Mouse (Mus musculus): ENCODE measurements around the gene Lrrc8c. TPM values are rescaled to one million over a fixed set of nuclear protein-coding genes. Genes with fewer than 3 reads are reported as not detected.
A peak's percentile ranks its signal among the peaks of the same experiment; 100 is the strongest.

The Lrrc8c gene
- polyA plus RNA-seq, 1 experiment from 2014 or later: 14.9 TPM

DNA sequence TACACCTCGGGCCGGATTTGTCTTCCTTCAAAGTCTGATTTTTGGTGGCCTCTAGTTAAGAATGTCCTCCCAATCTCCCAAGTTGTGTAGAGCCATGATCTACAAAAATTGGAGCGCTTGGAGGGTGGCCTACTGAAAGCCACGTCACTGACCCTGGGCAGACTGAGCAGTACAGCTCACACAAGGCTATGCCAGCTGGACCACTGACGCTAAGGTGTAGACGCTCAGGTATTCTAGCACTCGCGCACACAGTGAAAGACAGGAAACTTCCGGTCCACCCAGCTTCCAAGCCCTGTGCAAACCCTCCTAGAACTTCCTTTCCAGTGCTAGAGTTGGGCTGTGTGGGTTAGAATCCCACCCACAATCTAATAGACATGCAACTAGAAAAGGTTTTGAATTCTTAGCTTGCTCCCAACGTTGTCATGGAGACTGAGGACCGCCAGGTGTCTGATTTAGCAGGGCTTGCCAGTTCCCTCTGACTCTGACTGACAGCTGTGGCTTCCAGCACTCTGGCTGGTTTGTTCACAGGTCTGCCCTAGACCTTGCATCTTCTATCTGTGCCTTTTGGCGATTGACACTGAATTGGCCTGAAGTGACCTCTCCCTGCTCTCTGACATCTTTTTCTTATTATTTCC lies 136.0 kb downstream of the Lrrc8c start:
- H3K9ac ChIP-seq (ENCODE audit: low read length): no peak overlapping the region
- no peaks in the 10 kb centered on the region for H3K27me3 ChIP-seq (ENCODE audit: control insufficient read depth, insufficient read depth, low read length)
- no peak overlapping the region for H3K27ac ChIP-seq (replicated peaks; ENCODE audit: low read depth, low read length)
- peak; percentile 32; the same call in 1 of the 2 replicates for ATAC-seq (ENCODE audit: insufficient number of reproducible peaks, low FRiP score, low TSS enrichment, low read depth)
- H3K36me3 ChIP-seq (ENCODE audit: control insufficient read depth, insufficient read depth, low read length): no peaks in the 10 kb centered on the region
- no peak for DNase-seq (ENCODE audit: low spot score)
- H3K4me2 ChIP-seq (ENCODE audit: low read depth, severe bottlenecking): no peak overlapping the region
- WGBS: 74% methylated on average over 12 of the region's 12 CpGs
- H3K9me3 ChIP-seq (ENCODE audit: control insufficient read depth, low read length): no peaks in the 10 kb centered on the region
- no peak overlapping the region for H3K4me3 ChIP-seq (ENCODE audit: low read depth, low read length)
- H3K4me1 ChIP-seq (ENCODE audit: control insufficient read depth, insufficient read depth, low read length): no peaks in the 10 kb centered on the region

DNA sequence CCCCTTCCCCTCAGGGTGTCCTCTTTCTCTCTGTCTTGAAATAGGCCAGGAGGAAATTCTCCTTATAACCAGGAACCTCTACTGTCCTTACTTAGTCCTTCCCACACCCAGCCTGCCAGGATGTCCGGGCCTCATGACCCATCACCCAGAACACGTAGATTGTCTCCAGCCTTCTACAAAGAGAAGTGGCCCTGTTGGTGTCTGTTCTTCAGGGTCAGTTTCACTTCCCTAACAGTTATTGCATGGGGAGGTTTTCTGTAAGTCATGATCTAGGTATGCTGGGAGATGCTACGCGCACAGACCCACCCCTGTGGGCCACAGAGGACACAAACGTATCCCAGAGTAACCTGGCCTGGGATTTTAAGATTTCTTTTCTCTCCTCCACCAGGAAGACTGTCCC lies 142.7 kb downstream of the Lrrc8c start:
- Histone ChIP-seq H3K27me3 (ENCODE audit: control insufficient read depth, insufficient read depth, low read length) (no peaks in the 10 kb centered on the region), H3K27ac (replicated peaks; ENCODE audit: low read depth, low read length) (no peak overlapping the region), H3K4me3 (ENCODE audit: low read depth, low read length) (no peak overlapping the region), H3K4me1 (ENCODE audit: control insufficient read depth, insufficient read depth, low read length) (no peaks in the 10 kb centered on the region), H3K4me2 (ENCODE audit: low read depth, severe bottlenecking) (no peak overlapping the region), H3K36me3 (ENCODE audit: control insufficient read depth, insufficient read depth, low read length) (no peaks in the 10 kb centered on the region), H3K9ac (ENCODE audit: low read length) (no peak overlapping the region), H3K9me3 (ENCODE audit: control insufficient read depth, low read length) (no peaks in the 10 kb centered on the region)
- DNase-seq (ENCODE audit: low spot score) (no peak), ATAC-seq (ENCODE audit: insufficient number of reproducible peaks, low FRiP score, low TSS enrichment, low read depth) (no peak)
- WGBS: 92% methylated on average over 5 of the region's 5 CpGs

Other genes with a start within 250 kb of the Lrrc8c start
- not detected in 2 replicates for gene Gm43302, start 225.7 kb upstream of the Lrrc8c start, polyA plus RNA-seq (2014; fragmentation: Nextera tagmentation; extraction: Ambion mirVana)
- 0.06 and 0.09 TPM in 2 replicates for gene Gbp6, start 225.7 kb upstream of the Lrrc8c start, polyA plus RNA-seq (2014; fragmentation: Nextera tagmentation; extraction: Ambion mirVana)
- gene Lrrc8b, start 103.6 kb upstream of the Lrrc8c start, polyA plus RNA-seq (2014; fragmentation: Nextera tagmentation; extraction: Ambion mirVana): 5.9 and 6.2 TPM in 2 replicates
- gene Lrrc8d, start 180.6 kb downstream of the Lrrc8c start, polyA plus RNA-seq (2014; fragmentation: Nextera tagmentation; extraction: Ambion mirVana): 18.3 and 21.4 TPM in 2 replicates